Mouse (Mus musculus) embryonic facial prominence, embryonic 11.5 days (tissue): ENCODE data around the gene Sry. TPM values are rescaled to one million over a fixed set of nuclear protein-coding genes. Genes with fewer than 3 reads are reported as not detected.

Experiments
- ATAC-seq: fragments of 200-750 bp; cut with Nextera tagmentation; replicated peaks from 2 replicates; pipeline ENCODE4 v1.8.0; 2017; ENCODE audit warnings: low read depth; ENCODE audit not compliant: insufficient number of reproducible peaks, low FRiP score, low TSS enrichment
- DNase-seq: peaks from one replicate; pipeline ENCODE4 v3.0.0-alpha.2; 2015; ENCODE audit warnings: low spot score
- H3K27ac ChIP-seq: fragments of 300-500 bp; sonication (generic); replicated peaks from 2 replicates; pipeline ENCODE4 v1.5.1; 2014; ENCODE audit warnings: mild to moderate bottlenecking, low read depth, low read length, control low read depth
- H3K27me3 ChIP-seq: fragments of 300-500 bp; sonication (generic); 2 replicates; pipeline ENCODE4 v1.6.1; 2014; ENCODE audit warnings: mild to moderate bottlenecking, low read length, moderate library complexity, mixed read lengths; ENCODE audit not compliant: control insufficient read depth, insufficient read depth
- H3K36me3 ChIP-seq: fragments of 300-500 bp; sonication (generic); replicated peaks from 2 replicates; pipeline ENCODE4 v1.6.1; 2014; ENCODE audit warnings: low read depth, mild to moderate bottlenecking, low read length, moderate library complexity, mixed read lengths; ENCODE audit not compliant: control insufficient read depth, insufficient read depth
- H3K4me1 ChIP-seq: fragments of 300-500 bp; sonication (generic); 2 replicates; pipeline ENCODE4 v1.6.1; 2014; ENCODE audit warnings: low read length, mixed read lengths; ENCODE audit not compliant: control insufficient read depth, insufficient read depth
- H3K4me2 ChIP-seq: fragments of 300-500 bp; sonication (generic); 2 replicates; pipeline ENCODE4 v1.6.1; 2014; ENCODE audit warnings: low read depth, mild to moderate bottlenecking, control low read depth, low read length, moderate library complexity
- H3K4me3 ChIP-seq: fragments of 300-500 bp; sonication (generic); 2 replicates; pipeline ENCODE4 v1.5.1; 2014; ENCODE audit warnings: low read depth, low read length, control low read depth
- H3K9ac ChIP-seq: fragments of 300-500 bp; sonication (generic); replicated peaks from 2 replicates; pipeline ENCODE4 v1.6.1; 2014; ENCODE audit warnings: mild to moderate bottlenecking, control low read depth, low read length
- H3K9me3 ChIP-seq: fragments of 300-500 bp; sonication (generic); replicated peaks from 2 replicates; pipeline ENCODE4 v1.6.1; 2016; ENCODE audit warnings: mild to moderate bottlenecking, low read length, inconsistent platforms, mixed read lengths; ENCODE audit not compliant: control insufficient read depth
- WGBS: fragments of 180-500 bp; shearing (Covaris S2); extraction: QIAGEN DNeasy Blood & Tissue Kit; methylation state at CpG from one replicate; pipeline ENCODE4 v1.1.7; 2014; 5-methylcytosine and 5-hydroxymethylcytosine counted together
- polyA plus RNA-seq: library from polyadenylated mRNA; unstranded; fragments of >200 nt; fragmentation: Nextera tagmentation; extraction: Ambion mirVana; gene quantifications from 2 replicates; pipeline ENCODE4 v1.2.1, GENCODE M21; 2014

Sry gene
- not detected in 2 replicates for polyA plus RNA-seq

DNA sequence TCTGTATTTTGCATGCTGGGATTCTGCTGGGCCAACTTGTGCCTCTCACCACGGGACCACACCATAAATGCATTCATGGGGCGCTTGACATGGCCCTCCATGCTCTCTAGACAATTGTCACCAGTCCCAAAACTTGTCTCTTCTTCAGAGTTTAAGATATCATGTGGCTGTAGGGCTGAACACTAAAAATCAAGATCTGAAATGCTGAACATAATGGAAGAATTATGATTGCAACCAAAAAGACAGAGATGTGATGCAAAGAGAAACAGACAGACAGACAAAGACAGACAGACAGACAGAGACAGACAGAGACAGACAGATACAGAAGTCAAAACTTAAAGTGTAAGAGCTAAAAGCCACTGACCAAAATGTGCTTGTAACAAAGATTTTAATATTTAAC lies at the start of gene Sry:
TSS of gene Sry (minus strand) at position 101 of the 400 bp plus-strand sequence.
- no peak for ATAC-seq
- H3K36me3 ChIP-seq: no peaks in the 10 kb centered on the region
- no peaks in the 10 kb centered on the region for H3K9me3 ChIP-seq
- H3K27me3 ChIP-seq: no peaks in the 10 kb centered on the region
- H3K4me3 ChIP-seq: no peak within 1 kb of the TSS
- no peak for DNase-seq
- H3K4me2 ChIP-seq: no peak within 1 kb of the TSS
- no peak within 1 kb of the TSS for H3K27ac ChIP-seq
- no peaks in the 10 kb centered on the region for H3K4me1 ChIP-seq
- H3K9ac ChIP-seq: no peak within 1 kb of the TSS
- 82% methylated on average over 2 of the region's 2 CpGs for WGBS

Other genes starting within 250 kb of the Sry start
- gene H2al2c, start 64.6 kb downstream of the Sry start, polyA plus RNA-seq: not detected in 2 replicates
- gene H2al2b, start 57.0 kb upstream of the Sry start, polyA plus RNA-seq: not detected in 2 replicates
- gene Gm4064, start 132.5 kb upstream of the Sry start, polyA plus RNA-seq: not detected in 2 replicates
- not detected in 2 replicates for gene Rbmy, start 167.0 kb upstream of the Sry start, polyA plus RNA-seq
- not detected in 2 replicates for gene Gm10256, start 167.0 kb upstream of the Sry start, polyA plus RNA-seq
- gene Gm10352, start 237.3 kb upstream of the Sry start, polyA plus RNA-seq: not detected in 2 replicates